Mouse (Mus musculus): ENCODE data around the gene Adcyap1r1. TPM values are rescaled to one million over a fixed set of nuclear protein-coding genes. Genes with fewer than 3 reads are reported as not detected.

The Adcyap1r1 gene
- total RNA-seq, 1 experiment: 2.0 TPM

DNA sequence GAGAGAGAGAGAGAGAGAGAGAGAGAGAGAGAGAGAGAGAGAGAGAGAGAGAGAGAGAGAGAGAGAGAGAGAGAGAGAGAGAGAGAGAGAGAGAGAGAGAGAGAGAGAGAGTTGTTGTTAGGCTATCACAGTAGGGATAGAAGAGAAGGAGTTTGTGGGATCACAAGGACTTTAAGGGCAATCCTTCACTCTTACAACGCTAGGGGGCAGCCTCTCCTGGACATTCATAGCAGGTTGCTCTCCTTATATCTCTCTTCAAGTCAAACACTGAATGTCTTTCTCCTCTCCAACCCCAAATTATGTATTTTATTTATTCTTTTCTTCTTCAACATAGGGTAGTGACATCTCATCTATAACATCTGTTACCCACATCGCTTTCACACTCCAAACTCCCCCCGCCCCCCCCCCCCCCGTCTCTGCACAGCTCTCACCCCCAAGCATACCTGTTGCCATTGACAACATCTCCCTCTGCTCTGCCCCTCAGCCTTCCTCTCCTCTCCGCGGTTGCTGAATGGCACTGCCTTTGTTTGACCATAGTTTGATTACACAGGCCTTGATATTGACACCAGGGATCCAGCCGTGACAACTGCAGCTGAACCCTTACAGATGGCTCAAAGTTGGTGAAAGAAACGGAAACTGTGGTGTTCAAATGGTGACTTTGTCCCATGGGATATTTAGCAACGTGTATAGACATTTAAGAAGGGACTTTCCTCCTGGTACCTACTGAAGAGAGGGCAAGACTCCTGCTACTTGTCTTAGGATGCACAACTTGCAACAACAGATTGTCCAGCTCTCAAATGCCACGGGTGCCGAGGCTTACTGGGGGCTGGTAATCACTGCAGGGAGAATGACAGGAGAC is 68.7 kb downstream of the Adcyap1r1 start:
- no peak overlapping the region for H3K4me3 ChIP-seq (ENCODE audit: insufficient read depth in 1 of 2, low read depth in 1 of 2, low read length in 2 of 2, poor library complexity in 1 of 2, severe bottlenecking in 1 of 2)
- no peaks in the 10 kb centered on the region for H3K36me3 ChIP-seq (ENCODE audit: control insufficient read depth, insufficient read depth, low read length, poor library complexity, severe bottlenecking)
- no peak for DNase-seq (ENCODE audit: low read depth, low spot score)
- no peak overlapping the region for H3K9ac ChIP-seq (ENCODE audit: insufficient read depth, low read depth, low read length, poor library complexity, severe bottlenecking)
- no peaks in the 10 kb centered on the region for H3K9me3 ChIP-seq (ENCODE audit: control insufficient read depth, insufficient read depth, low read depth, low read length)
- H3K27ac ChIP-seq (ENCODE audit: insufficient read depth, low read depth, low read length, poor library complexity, severe bottlenecking): no peak overlapping the region
- TF ChIP-seq ZNF384 (IDR thresholded peaks at IDR 0.05; ENCODE audit: low read depth, low read length): no peak
- TF ChIP-seq HCFC1 (IDR thresholded peaks at IDR 0.05; ENCODE audit: borderline replicate concordance, insufficient read depth, low read length): no peak
- TF ChIP-seq ZC3H11A (IDR thresholded peaks at IDR 0.05; ENCODE audit: borderline replicate concordance, low read depth, low read length): no peak
- no peak for TF ChIP-seq MAFK (IDR thresholded peaks at IDR 0.05; ENCODE audit: insufficient read depth, low read depth, low read length)
- no peak for TF ChIP-seq CHD2 (IDR thresholded peaks at IDR 0.05; ENCODE audit: low read depth, low read length)
- H3K4me1 ChIP-seq (ENCODE audit: control insufficient read depth in 2 of 2, insufficient read depth in 2 of 2, low read length in 2 of 2, poor library complexity in 1 of 2): no peaks in the 10 kb centered on the region
- in situ Hi-C loops (cut with MboI; ENCODE audit: low sequenced_read_pairs in 2 of 2, unreplicated experiment in 2 of 2): loop anchor here in 1 of 2 experiments (25.0 kb wide), 1 partner anchor 283 kb away; no protein-coding TSS in a partner anchor

DNA sequence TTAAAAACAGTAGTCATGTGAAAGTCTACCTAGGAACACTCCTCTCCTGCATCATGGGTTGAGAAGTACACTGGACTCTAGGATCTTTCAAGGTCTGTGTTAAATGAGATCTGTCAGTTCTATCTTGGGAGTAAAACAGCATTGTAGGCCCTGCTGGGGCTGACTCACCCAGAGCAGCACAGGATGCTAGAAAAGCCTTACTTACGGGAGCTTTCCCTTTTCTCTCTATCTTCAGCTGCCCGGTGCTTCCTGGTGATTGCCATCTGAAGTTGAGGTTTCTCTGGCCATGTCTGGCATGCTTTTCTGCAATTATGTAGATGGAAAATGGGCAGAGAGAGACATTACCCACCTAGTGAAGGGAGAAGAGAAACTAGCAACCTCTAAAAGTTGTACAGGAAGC is 84.7 kb downstream of the Adcyap1r1 start:
- no peaks in the 10 kb centered on the region for H3K36me3 ChIP-seq (ENCODE audit: control insufficient read depth, insufficient read depth, low read length, poor library complexity, severe bottlenecking)
- no peak overlapping the region for H3K4me3 ChIP-seq (ENCODE audit: insufficient read depth in 1 of 2, low read depth in 1 of 2, low read length in 2 of 2, poor library complexity in 1 of 2, severe bottlenecking in 1 of 2)
- no peak overlapping the region for H3K9ac ChIP-seq (ENCODE audit: insufficient read depth, low read depth, low read length, poor library complexity, severe bottlenecking)
- TF ChIP-seq ZNF384 (IDR thresholded peaks at IDR 0.05; ENCODE audit: low read depth, low read length): no peak
- TF ChIP-seq MAFK (IDR thresholded peaks at IDR 0.05; ENCODE audit: insufficient read depth, low read depth, low read length): no peak
- no peak for TF ChIP-seq HCFC1 (IDR thresholded peaks at IDR 0.05; ENCODE audit: borderline replicate concordance, insufficient read depth, low read length)
- TF ChIP-seq ZC3H11A (IDR thresholded peaks at IDR 0.05; ENCODE audit: borderline replicate concordance, low read depth, low read length): no peak
- DNase-seq (ENCODE audit: low read depth, low spot score): no peak
- no peaks in the 10 kb centered on the region for H3K9me3 ChIP-seq (ENCODE audit: control insufficient read depth, insufficient read depth, low read depth, low read length)
- H3K27ac ChIP-seq (ENCODE audit: insufficient read depth, low read depth, low read length, poor library complexity, severe bottlenecking): no peak overlapping the region
- in situ Hi-C loops (cut with MboI; ENCODE audit: low sequenced_read_pairs in 2 of 2, unreplicated experiment in 2 of 2): no loop called here
- no peaks in the 10 kb centered on the region for H3K4me1 ChIP-seq (ENCODE audit: control insufficient read depth in 2 of 2, insufficient read depth in 2 of 2, low read length in 2 of 2, poor library complexity in 1 of 2)

DNA sequence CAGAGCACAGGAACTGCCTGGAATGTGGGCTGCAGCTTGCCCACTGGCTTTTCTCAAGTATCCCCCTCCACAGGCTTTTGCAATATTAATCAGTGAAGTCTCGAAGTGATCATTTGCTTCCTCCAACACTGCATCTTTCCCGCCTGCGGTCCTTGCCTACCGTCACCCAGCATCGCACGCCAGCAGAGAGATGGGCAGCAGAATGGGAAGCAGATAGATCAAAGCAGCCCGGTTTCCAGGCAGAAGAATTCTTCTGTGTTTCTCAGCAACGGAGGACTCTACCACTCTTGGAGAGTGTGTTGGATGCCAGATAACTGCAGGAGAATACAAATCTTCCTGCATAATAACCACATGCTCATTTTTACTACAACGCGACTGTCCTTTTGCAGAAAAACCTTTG is 87.4 kb downstream of the Adcyap1r1 start:
- no peak overlapping the region for H3K27ac ChIP-seq (ENCODE audit: insufficient read depth, low read depth, low read length, poor library complexity, severe bottlenecking)
- no peak overlapping the region for H3K4me3 ChIP-seq (ENCODE audit: insufficient read depth in 1 of 2, low read depth in 1 of 2, low read length in 2 of 2, poor library complexity in 1 of 2, severe bottlenecking in 1 of 2)
- no peak overlapping the region for H3K9ac ChIP-seq (ENCODE audit: insufficient read depth, low read depth, low read length, poor library complexity, severe bottlenecking)
- no peaks in the 10 kb centered on the region for H3K9me3 ChIP-seq (ENCODE audit: control insufficient read depth, insufficient read depth, low read depth, low read length)
- no peak for DNase-seq (ENCODE audit: low read depth, low spot score)
- no peaks in the 10 kb centered on the region for H3K36me3 ChIP-seq (ENCODE audit: control insufficient read depth, insufficient read depth, low read length, poor library complexity, severe bottlenecking)
- no peak for TF ChIP-seq ZNF384 (IDR thresholded peaks at IDR 0.05; ENCODE audit: low read depth, low read length)
- no peak for TF ChIP-seq ZC3H11A (IDR thresholded peaks at IDR 0.05; ENCODE audit: borderline replicate concordance, low read depth, low read length)
- no peak for TF ChIP-seq MAFK (IDR thresholded peaks at IDR 0.05; ENCODE audit: insufficient read depth, low read depth, low read length)
- TF ChIP-seq CHD2 (IDR thresholded peaks at IDR 0.05; ENCODE audit: low read depth, low read length): no peak
- no peak for TF ChIP-seq HCFC1 (IDR thresholded peaks at IDR 0.05; ENCODE audit: borderline replicate concordance, insufficient read depth, low read length)
- in situ Hi-C loops (cut with MboI; ENCODE audit: low sequenced_read_pairs in 2 of 2, unreplicated experiment in 2 of 2): no loop called here
- H3K4me1 ChIP-seq (ENCODE audit: control insufficient read depth in 2 of 2, insufficient read depth in 2 of 2, low read length in 2 of 2, poor library complexity in 1 of 2): no peaks in the 10 kb centered on the region

DNA sequence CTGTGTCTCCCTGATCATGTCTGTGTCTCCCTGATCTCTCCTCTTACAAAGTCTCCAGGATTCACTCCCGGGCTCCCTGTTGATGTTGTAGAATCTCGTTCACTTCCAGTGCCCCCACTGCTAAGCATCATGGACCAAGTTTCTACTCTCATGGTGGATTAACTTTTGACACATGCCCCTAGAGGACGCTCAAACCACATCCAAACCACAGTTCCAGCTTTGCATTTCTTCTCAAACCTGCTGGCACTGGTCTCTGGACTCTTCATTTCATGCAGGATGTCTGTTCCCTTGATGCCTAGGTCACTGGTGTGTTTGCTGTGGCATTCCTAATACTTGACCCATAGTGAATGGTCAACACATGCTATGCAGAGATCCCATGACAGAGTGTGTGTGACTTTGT is 90.6 kb downstream of the Adcyap1r1 start:
- H3K4me1 ChIP-seq (ENCODE audit: control insufficient read depth in 2 of 2, insufficient read depth in 2 of 2, low read length in 2 of 2, poor library complexity in 1 of 2): no peaks in the 10 kb centered on the region
- H3K9me3 ChIP-seq (ENCODE audit: control insufficient read depth, insufficient read depth, low read depth, low read length): no peaks in the 10 kb centered on the region
- H3K27ac ChIP-seq (ENCODE audit: insufficient read depth, low read depth, low read length, poor library complexity, severe bottlenecking): no peak overlapping the region
- no peak for DNase-seq (ENCODE audit: low read depth, low spot score)
- no peak overlapping the region for H3K9ac ChIP-seq (ENCODE audit: insufficient read depth, low read depth, low read length, poor library complexity, severe bottlenecking)
- H3K36me3 ChIP-seq (ENCODE audit: control insufficient read depth, insufficient read depth, low read length, poor library complexity, severe bottlenecking): no peaks in the 10 kb centered on the region
- TF ChIP-seq MAFK (IDR thresholded peaks at IDR 0.05; ENCODE audit: insufficient read depth, low read depth, low read length) (no peak), CHD2 (IDR thresholded peaks at IDR 0.05; ENCODE audit: low read depth, low read length) (no peak), HCFC1 (IDR thresholded peaks at IDR 0.05; ENCODE audit: borderline replicate concordance, insufficient read depth, low read length) (no peak), ZC3H11A (IDR thresholded peaks at IDR 0.05; ENCODE audit: borderline replicate concordance, low read depth, low read length) (no peak), ZNF384 (IDR thresholded peaks at IDR 0.05; ENCODE audit: low read depth, low read length) (no peak)
- in situ Hi-C loops (cut with MboI; ENCODE audit: low sequenced_read_pairs in 2 of 2, unreplicated experiment in 2 of 2): no loop called here
- H3K4me3 ChIP-seq (ENCODE audit: insufficient read depth in 1 of 2, low read depth in 1 of 2, low read length in 2 of 2, poor library complexity in 1 of 2, severe bottlenecking in 1 of 2): no peak overlapping the region

Data from ES-E14 (cell line).